ENCODE assay signal across 9 mouse cellular contexts in genomic region chr19:30549854-30550647, GRCm38 (mm10). TPM values are rescaled to one million over a fixed set of nuclear protein-coding genes. Genes with fewer than 3 reads are reported as not detected.
DNase-seq lines count a peak whose midpoint lies in the region; ATAC-seq lines count a peak whose summit lies in the region.
"Had no signal": no experiment of that assay in that cellular context is flagged by ENCODE, and none has a peak within 500 bp of the region (broad histone marks: within the 10 kb centered on the region; RNA-seq: fewer than 3 reads in every experiment).

No protein-coding gene starts in this region.

- no peak for DNase-seq in lung, adult 18-20 months
- no peak for DNase-seq in right cerebral cortex, postnatal 14 days
- DNase-seq in layer of hippocampus, postnatal 25 days (ENCODE audit: extremely low spot score in 1 of 2, low spot score in 1 of 2) = no peak
- no peak for DNase-seq in spleen, adult 12 weeks (ENCODE audit: low spot score)

- H3K4me3 ChIP-seq in lung, embryonic 15.5 days = peak overlapping the region; percentile 31
- H3K4me3 ChIP-seq in forebrain, embryonic 15.5 days = peak overlapping the region; percentile 33
- H3K4me3 ChIP-seq in liver, embryonic 12.5 days = peak overlapping the region; percentile 37; the same call in 1 of the 2 replicates
- H3K4me3 ChIP-seq in stomach, embryonic 14.5 days (ENCODE audit: low read depth, low read length) = peak overlapping the region; percentile 27; the same call in 1 of the 2 replicates

- WGBS in lung, embryonic 15.5 days = 3% methylated on average over 17 of the region's 17 CpGs
- WGBS in forebrain, embryonic 15.5 days = under 1% methylated on average over 17 of the region's 17 CpGs
- WGBS in liver, embryonic 12.5 days (ENCODE audit: insufficient replicate concordance) = 4% methylated on average over 17 of the region's 17 CpGs
- WGBS in stomach, embryonic 14.5 days = under 1% methylated on average over 17 of the region's 17 CpGs

- peaks cover 71% of the 10 kb centered on the region for H3K27me3 ChIP-seq in lung, embryonic 15.5 days
- peaks cover 71% of the 10 kb centered on the region for H3K27me3 ChIP-seq in forebrain, embryonic 15.5 days
- peaks cover 75% of the 10 kb centered on the region for H3K27me3 ChIP-seq in liver, embryonic 12.5 days (replicated peaks)
- peaks cover 34% of the 10 kb centered on the region for H3K27me3 ChIP-seq in stomach, embryonic 14.5 days (ENCODE audit: control insufficient read depth, insufficient read depth, low read length)

- no peaks in the 10 kb centered on the region for H3K9me3 ChIP-seq in lung, embryonic 15.5 days
- H3K9me3 ChIP-seq in forebrain, embryonic 15.5 days = no peaks in the 10 kb centered on the region
- H3K9me3 ChIP-seq in liver, embryonic 12.5 days (replicated peaks) = no peaks in the 10 kb centered on the region
- H3K9me3 ChIP-seq in stomach, embryonic 14.5 days (ENCODE audit: control insufficient read depth, low read depth, low read length) = no peaks in the 10 kb centered on the region

- H3K27ac ChIP-seq in lung, embryonic 15.5 days = no peak overlapping the region
- H3K27ac ChIP-seq in forebrain, embryonic 15.5 days (replicated peaks) = no peak overlapping the region
- no peak overlapping the region for H3K27ac ChIP-seq in liver, embryonic 12.5 days
- no peak overlapping the region for H3K27ac ChIP-seq in stomach, embryonic 14.5 days (ENCODE audit: low read length)

- H3K36me3 ChIP-seq in lung, embryonic 15.5 days = no peaks in the 10 kb centered on the region
- H3K36me3 ChIP-seq in forebrain, embryonic 15.5 days = no peaks in the 10 kb centered on the region
- H3K36me3 ChIP-seq in liver, embryonic 12.5 days = no peaks in the 10 kb centered on the region
- H3K36me3 ChIP-seq in stomach, embryonic 14.5 days (ENCODE audit: control insufficient read depth, insufficient read depth, low read length) = no peaks in the 10 kb centered on the region

- no peak overlapping the region for H3K9ac ChIP-seq in lung, embryonic 15.5 days
- peak overlapping the region; percentile 31; the same call in 1 of the 2 replicates for H3K9ac ChIP-seq in forebrain, embryonic 15.5 days (replicated peaks)
- H3K9ac ChIP-seq in liver, embryonic 12.5 days = no peak overlapping the region
- H3K9ac ChIP-seq in stomach, embryonic 14.5 days (replicated peaks; ENCODE audit: low read depth, low read length) = no peak overlapping the region

- no peak for ATAC-seq in lung, embryonic 15.5 days (ENCODE audit: borderline replicate concordance, extremely low read depth, low FRiP score, low TSS enrichment)
- ATAC-seq in forebrain, embryonic 15.5 days (replicated peaks) = peak; percentile 17; the same call in 1 of the 2 replicates
- no peak for ATAC-seq in liver, embryonic 12.5 days
- ATAC-seq in stomach, embryonic 14.5 days (ENCODE audit: insufficient number of reproducible peaks, insufficient read depth, low FRiP score, low read depth) = no peak

- peaks cover 17% of the 10 kb centered on the region for H3K4me1 ChIP-seq in lung, embryonic 15.5 days
- peaks cover 21% of the 10 kb centered on the region for H3K4me1 ChIP-seq in forebrain, embryonic 15.5 days
- H3K4me1 ChIP-seq in liver, embryonic 12.5 days = 0 out of 2 replicates have a peak, but pooled peaks cover 8% of the 10 kb centered on the region
- H3K4me1 ChIP-seq in stomach, embryonic 14.5 days (ENCODE audit: control insufficient read depth, insufficient read depth, low read length) = 0 out of 2 replicates have a peak, but pooled peaks cover 5% of the 10 kb centered on the region

- peak overlapping the region; percentile 63 for H3K4me2 ChIP-seq in lung, embryonic 15.5 days
- H3K4me2 ChIP-seq in forebrain, embryonic 15.5 days (replicated peaks) = peak overlapping the region; percentile 65
- H3K4me2 ChIP-seq in liver, embryonic 12.5 days = peak overlapping the region; percentile 53
- peak overlapping the region; percentile 48 for H3K4me2 ChIP-seq in stomach, embryonic 14.5 days (replicated peaks; ENCODE audit: low read depth, low read length)

RNA-seq across cellular contexts. Expression of gene Dkk1, which starts 0.6 kb away (rescaled TPM):
- 0.39 and 0.42 TPM in 2 replicates for polyA plus RNA-seq in lung, embryonic 15.5 days (2015; fragmentation: Nextera tagmentation; extraction: Ambion mirVana)
- polyA plus RNA-seq in forebrain, embryonic 15.5 days (2015; fragmentation: Nextera tagmentation; extraction: Ambion mirVana) = 0.27 and 0.51 TPM in 2 replicates
- 2.9 and 3.6 TPM in 2 replicates for polyA plus RNA-seq in liver, embryonic 12.5 days (2016; fragmentation: Nextera tagmentation; extraction: Ambion mirVana)
- 1.6 and 2.0 TPM in 2 replicates for polyA plus RNA-seq in stomach, embryonic 14.5 days (2014; fragmentation: Nextera tagmentation; extraction: Ambion mirVana)
- total RNA-seq in layer of hippocampus, postnatal 25 days (2021) = not detected
- total RNA-seq: neutrophil, adult 5-6 weeks had no signal
